Mouse (Mus musculus): ENCODE results near the gene Cisd2. TPM values are rescaled to one million over a fixed set of nuclear protein-coding genes. Genes with fewer than 3 reads are reported as not detected.

Cisd2 gene
- total RNA-seq (2021): 10 to 100 TPM; 37.5 to 38.5 TPM

DNA sequence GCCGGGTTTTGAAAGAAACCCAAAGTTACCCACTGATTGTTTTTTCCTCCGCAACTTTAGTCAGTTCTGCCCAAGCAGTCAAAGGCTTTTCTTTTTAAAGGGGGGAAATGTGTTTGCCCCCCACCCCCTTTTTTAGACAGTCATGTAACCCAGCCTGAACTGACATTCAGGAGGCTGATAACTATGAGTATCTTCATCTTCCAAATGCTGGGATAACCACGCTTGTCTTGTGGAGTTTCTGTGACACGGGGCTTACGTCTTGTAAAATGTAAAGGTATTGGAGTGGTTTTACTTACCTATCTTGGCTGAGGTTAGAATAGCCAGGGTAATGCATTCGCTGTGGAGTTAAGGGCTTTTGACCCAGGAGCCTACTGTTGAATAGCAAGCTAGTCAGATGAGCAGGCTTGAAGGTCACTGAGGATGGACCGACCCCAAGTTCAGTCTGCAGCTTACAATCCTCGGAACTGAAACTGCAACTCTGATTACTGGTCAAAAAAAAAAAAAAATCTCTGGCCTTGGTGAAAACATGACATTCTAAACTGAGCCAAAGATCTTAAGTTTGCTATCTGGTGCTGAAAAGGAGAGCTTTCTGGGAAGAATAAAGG, at the start of gene Cisd2:
TSS of gene Cisd2 (minus strand) at position 318 of the 605 bp plus-strand sequence.
- intact Hi-C loops (cut with DNase I): loop anchor here (2.0 kb wide), 1 partner anchor 15 kb away; the partner anchor contains the start of gene Ube2d3
- no peak for DNase-seq (ENCODE audit: low spot score in 2 of 2)

DNA sequence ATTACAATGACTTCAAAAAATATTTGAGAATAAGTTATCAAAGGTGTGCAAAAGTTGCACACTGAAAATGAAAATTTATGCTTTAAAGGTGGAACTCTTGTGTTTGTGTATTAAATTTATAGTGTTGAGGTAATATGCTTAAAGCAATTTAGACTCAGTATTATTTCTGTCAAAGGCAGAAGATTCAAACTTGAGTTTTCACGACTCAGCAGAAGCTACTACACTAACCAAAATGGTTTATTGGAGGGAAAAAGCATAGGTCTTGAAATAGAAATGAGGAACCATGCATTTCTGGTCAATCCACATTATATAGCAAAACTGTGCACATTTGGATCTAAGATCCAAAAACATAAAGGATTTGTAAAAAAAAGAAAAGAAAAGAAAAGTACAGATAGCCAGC, 47.1 kb upstream of the Cisd2 start:
- intact Hi-C loops (cut with DNase I): no loop called here
- no peak for DNase-seq (ENCODE audit: low spot score in 2 of 2)

DNA sequence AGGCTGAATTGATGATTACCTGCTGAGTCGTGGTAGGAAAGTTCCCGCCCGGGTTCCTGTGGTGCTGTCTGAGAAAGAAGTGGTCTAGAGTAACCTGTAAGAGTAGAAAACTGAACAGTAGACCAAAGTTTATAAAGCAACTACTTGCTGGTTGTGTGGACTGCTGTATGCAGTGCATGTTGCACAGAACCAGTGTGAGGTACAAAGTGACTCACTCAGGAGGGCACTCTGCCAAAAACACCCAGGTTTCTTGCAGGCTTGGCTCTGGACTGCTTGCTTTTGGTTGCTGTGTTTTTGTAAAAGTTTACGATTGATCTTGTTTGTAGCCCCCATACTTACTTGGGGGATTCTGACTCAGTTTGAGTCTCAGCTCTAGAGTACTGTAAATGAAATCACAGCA, 46.2 kb upstream of the Cisd2 start:
- intact Hi-C loops (cut with DNase I): no loop called here

DNA sequence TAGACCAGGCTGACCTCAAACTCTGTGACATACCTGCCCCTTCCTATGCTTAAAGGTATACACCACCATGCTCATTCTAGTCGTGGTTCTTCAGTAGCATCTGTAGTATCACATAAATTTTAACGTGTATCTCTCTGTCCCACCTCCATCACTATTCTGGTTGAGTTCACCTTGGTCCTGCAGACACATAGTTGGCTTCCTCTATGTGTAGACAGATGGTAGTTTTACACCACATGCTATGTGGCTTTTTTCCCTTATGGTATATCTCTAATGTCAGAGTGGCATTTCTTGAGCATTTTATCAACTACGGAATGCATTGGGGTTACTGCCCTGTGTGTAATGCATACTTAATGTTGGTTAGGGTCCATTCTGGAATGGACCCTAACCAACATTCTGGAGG, 45.4 kb upstream of the Cisd2 start:
- DNase-seq (ENCODE audit: low spot score in 2 of 2): no peak
- intact Hi-C loops (cut with DNase I): no loop called here

More for the DNA sequence above, 46.2 kb upstream of the Cisd2 start:
- peak; percentile 48 to 67 for DNase-seq (ENCODE audit: low spot score in 2 of 2)

DNA sequence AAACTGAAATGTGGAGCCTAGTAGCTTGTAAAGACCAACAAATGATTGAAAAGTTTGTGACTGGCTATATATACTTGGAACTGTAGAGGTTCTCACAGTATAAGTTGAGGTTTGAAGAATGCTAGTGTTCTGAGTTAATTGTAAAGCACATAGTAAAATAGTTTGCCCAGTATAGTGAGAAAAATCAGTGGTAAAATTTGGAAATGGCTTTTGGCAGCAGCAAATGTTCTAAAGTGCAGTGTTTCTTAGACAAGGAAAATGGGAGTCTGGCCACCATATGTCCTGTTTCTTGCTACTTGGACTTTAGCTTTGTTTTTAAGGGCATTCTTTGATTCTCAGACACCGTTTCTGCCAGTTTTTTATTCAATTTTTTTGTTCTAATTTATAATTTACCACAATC, 44.7 kb upstream of the Cisd2 start:
- intact Hi-C loops (cut with DNase I): no loop called here
- DNase-seq (ENCODE audit: low spot score in 2 of 2): no peak

DNA sequence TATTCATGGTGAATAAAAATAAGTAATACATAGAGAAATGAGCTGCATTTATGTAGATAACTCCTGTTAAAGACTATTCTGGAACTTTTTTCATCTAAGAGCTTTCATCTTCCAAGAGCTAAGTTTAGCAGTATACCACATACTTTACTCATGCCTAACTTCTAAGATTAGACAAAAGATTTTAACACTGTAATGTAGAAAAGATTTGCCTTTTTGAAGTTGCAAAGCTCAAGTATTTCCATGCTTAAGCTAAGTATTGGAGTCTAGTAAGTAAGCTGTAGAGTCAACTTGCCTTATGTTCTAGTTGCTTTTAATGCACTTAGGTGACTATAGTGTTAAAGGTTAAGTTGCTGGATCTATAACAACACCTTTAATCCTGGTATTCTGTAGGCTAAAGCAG, 35.3 kb upstream of the Cisd2 start:
- intact Hi-C loops (cut with DNase I): no loop called here
- no peak for DNase-seq (ENCODE audit: low spot score in 2 of 2)

DNA sequence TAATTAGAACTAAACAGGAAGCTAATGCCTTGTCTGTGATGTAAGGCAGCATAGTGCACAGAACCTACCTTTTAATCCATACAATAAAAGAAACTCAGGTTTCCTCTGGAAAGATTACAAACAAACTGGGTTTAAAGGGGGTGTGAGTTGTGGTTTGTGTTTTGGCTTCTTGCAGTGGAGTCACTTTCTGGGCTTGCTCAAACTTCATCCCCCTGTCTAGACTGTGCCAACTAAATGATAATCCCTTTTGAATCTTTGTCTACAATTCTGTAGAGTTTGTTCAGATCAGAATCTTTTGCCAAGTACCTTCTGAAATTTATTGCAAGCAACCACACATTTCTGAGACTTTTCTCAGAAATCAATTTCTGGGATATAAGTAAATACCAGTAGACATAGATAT, 21.2 kb upstream of the Cisd2 start:
- DNase-seq (ENCODE audit: low spot score in 2 of 2): no peak
- intact Hi-C loops (cut with DNase I): no loop called here

DNA sequence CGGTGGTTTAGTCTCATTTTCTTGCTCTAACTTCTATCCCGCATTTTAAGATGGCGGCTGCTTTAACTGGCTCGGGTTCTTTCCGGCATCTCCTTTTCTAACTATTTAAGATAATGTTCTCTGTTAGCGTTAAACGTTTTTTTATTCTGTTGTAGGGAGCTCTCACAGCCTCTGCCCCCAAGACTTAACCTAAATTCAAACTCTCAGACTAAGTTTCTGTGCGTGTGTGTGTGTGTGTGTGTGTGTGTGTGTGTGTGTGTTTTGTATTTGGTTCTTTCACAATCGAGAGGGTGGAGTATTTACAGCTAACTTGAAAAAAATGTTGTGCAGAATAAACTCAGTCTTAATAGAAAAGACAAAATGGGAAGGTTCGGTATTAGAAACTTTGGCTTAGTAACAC, 16.9 kb upstream of the Cisd2 start:
- DNase-seq (ENCODE audit: low spot score in 2 of 2): no peak

DNA sequence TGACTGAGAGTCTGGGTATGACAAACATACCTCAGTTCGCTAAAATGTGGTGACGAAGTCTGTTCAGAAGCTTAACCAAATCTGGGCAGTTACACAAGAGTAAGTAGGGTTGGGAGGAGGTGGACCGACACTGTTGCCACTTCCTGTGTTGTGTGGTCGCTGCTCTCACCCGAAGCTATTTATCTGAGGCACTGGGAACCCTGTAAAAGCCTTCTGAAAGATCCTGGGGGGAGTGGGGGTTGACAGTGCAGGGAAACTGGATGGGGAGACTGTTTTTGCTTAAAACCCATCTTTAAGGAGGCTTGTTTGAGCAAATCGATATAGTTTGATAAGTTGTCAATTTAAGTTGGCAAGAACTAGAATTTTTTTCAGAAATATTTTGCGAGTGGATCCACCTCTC, 16.5 kb upstream of the Cisd2 start:
- intact Hi-C loops (cut with DNase I): no loop called here
- peak in 1 of 2 experiments; percentile 22 for DNase-seq (ENCODE audit: low spot score in 2 of 2)

More for the DNA sequence above, 16.9 kb upstream of the Cisd2 start:
- intact Hi-C loops (cut with DNase I): no loop called here

DNA sequence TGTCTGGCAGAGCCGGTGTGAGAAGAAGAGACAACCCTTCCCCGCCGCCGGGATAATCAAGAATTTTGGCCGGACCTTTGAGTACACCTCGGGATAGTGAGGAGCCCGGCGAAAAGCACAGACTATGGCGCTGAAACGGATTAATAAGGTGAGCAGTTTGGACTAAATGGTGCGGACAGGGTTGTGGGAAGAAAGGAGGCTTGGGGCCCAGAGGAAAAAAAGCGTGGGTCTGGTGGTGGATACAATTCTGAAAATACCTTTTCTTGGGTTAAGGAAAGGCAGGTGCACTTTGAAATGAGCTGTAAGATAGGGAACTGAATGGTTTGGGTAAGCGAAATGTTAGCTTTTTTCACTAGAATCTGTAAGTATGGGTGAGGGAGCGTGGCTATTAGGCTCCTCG, 15.9 kb upstream of the Cisd2 start:
- intact Hi-C loops (cut with DNase I): loop anchor here (2.0 to 10.0 kb wide), 2 partner anchors 17 to 275 kb away; partner anchors contain the start of gene Cisd2
- DNase-seq (ENCODE audit: low spot score in 2 of 2): no peak

DNA sequence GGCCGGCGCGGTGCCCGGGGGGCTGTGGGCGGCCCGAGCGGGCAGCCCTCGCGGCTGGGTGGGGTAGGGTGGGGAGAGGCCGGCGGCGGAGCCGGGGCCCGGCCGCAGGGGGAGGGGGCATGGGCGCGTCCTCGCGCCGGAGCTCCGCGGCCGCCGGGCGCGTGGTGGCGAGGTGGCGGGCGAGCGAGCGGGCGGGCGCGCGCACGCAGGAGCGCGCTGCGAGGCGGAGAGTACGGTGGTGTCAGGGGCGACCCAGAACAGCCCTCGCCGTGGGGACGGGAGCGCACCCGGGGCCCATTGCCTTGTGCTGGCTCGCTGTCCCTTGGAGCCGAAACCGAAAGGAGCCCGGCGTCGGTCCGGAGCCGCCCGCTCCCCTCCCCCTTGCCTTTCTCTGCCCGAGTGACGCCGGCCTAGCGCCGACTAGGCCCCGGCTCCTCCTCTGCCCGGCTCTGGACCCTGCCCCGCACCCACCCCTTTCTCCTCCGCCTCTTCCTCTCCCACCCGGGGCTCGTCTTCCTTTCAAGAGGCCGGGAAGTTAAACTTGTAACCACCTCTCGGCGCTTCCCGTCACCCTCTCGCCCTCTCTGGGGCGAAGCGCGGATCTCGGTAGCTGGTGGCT, 15.3 kb upstream of the Cisd2 start:
- intact Hi-C loops (cut with DNase I): loop anchor here (2.0 to 10.0 kb wide), 2 partner anchors 16 to 276 kb away; partner anchors contain the start of gene Cisd2

DNA sequence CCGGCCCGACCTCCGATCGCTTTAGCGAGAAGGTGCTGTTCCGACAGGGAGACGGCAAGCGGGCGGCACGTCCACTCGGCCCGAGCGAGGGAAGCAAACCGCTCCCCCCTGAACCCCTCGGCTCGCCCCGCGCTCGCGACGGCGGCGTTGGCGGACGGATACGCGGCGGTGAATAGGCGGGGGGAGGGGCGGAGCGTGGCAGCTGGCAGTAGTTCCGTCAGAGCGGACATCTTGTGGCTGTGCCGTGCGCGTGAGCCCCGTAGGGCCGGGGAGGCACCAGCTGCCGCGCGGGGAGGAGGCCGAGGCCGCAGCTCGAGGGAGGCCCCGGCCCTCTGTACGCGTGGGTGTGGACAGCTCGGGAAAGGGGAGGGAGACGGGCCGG, 14.8 kb upstream of the Cisd2 start:
- intact Hi-C loops (cut with DNase I): loop anchor here (2.0 to 10.0 kb wide), 2 partner anchors 16 to 276 kb away; partner anchors contain the start of gene Cisd2

More for the DNA sequence above, 15.3 kb upstream of the Cisd2 start:
- DNase-seq (ENCODE audit: low spot score in 2 of 2): peak; percentile 80 to 81

DNA sequence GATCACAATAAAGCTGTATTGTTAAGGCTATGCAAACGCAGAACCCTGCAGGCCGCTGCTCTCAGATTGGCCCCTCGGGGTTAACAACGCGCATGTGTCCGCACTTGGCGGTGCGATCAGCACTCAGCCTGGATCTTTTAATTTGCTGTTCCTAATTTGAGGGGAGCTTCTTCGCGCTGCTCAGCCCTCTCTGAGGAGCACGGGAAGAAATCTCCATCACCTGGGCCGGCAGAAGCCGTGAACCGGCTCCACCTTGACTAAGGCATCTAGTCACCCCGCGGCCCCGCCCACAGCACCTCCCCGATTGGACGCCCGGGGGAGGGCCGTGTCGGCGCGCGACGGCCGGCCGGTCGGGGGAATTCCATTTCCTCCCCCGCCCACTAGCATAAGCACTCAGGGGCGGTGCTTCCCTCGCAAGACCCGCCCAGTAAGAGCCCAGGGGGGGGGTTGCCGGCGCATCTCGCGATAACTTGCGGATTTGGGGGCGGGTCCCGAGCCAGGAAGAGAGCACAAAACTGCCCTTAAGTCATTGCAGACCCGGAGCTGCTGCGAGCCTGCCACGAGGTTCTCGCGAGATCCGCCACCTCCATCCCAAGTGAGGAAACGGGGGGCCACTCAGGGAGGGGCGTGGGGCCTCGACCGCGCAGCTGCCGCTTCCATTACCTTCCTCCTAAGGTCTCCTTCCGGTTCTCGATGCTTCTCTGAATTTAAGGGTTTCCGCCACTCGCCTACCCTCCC, 14.2 kb upstream of the Cisd2 start, which contains the start of gene Ube2d3:
TSS of gene Ube2d3 (plus strand) at position 392 of the 738 bp plus-strand sequence.
- peak; percentile 99 for DNase-seq (ENCODE audit: low spot score in 2 of 2)
- intact Hi-C loops (cut with DNase I): loop anchor here (2.0 to 10.0 kb wide), 2 partner anchors 15 to 277 kb away; partner anchors contain the start of gene Cisd2

More for the DNA sequence above, 14.8 kb upstream of the Cisd2 start:
- peak; percentile 94 to 96 for DNase-seq (ENCODE audit: low spot score in 2 of 2)

DNA sequence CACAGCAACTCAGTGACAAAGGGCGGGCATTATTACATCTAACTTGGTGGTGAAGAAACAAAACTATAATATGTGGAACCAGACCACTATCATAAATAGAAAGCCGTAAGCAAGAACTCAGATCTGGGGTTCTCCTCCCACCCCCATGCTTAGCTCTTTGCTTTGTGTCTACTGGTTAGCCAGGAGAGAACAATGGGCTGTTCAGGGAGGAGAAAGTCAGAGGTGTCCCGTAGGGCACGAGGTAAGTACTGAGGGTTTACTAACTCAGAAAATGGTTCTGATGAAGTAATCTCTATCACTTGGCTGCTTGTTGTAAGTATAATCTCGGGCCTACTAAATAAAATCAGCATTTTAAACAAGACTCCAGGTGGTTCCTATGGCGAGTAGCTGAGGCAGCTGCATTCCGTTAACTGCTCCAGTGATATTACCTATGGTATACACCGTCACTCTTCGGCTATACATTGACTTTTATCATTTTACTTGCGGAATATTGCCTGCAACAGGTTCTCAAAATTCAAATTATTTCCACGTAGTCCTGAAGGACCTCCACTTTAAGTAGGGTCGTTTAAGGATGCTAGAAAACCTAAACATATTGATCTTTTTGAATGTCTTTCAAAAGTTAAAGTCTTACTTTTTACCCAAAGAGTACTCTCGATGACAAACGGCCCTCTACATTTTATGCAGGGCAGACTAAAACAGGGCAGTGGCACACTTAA, 13.3 kb upstream of the Cisd2 start:
- no peak for DNase-seq (ENCODE audit: low spot score in 2 of 2)
- intact Hi-C loops (cut with DNase I): loop anchor here (10.0 kb wide), 1 partner anchor 278 kb away; no protein-coding TSS in a partner anchor

DNA sequence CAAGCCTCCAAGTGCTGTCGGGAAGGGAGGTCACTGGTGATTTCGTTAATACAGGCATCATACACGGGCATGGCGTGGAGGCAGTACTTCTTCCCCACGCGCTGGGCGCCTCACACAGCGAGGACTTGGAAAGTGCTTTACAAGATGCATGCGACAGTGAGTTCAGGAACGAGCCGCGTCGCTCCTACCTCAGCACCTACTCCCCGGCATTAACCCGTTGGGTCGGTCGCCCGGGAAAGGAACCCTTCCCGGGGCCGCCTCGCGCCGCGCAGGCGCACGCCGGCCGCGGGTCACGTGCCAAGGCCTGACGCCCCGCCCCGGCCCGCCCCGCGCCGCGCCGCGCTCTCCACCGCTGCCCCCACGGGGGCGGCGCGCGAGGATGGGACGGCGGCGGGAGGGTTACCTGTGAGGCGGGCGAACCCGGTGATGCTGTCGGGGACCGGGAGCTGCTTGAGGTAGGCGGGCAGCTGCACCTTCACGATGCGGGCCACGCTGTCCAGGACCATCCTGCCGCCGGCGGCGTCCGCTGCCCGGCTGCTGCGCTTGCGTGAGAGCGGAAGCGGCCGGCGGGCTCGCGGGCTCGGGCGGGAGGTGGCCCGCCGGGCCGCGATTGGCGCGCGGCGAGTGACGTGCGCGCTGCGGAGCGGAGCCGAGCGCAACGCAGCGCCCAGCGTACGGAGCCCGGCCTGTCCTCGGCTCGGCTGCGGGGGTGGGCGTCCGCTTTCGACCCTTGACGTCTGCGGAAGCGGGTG, 693 bp downstream of the Cisd2 start:
- peak; percentile 89 to 92 for DNase-seq (ENCODE audit: low spot score in 2 of 2)
- intact Hi-C loops (cut with DNase I): loop anchor here (2.0 kb wide), 1 partner anchor 16 kb away; the partner anchor contains the start of gene Ube2d3

DNA sequence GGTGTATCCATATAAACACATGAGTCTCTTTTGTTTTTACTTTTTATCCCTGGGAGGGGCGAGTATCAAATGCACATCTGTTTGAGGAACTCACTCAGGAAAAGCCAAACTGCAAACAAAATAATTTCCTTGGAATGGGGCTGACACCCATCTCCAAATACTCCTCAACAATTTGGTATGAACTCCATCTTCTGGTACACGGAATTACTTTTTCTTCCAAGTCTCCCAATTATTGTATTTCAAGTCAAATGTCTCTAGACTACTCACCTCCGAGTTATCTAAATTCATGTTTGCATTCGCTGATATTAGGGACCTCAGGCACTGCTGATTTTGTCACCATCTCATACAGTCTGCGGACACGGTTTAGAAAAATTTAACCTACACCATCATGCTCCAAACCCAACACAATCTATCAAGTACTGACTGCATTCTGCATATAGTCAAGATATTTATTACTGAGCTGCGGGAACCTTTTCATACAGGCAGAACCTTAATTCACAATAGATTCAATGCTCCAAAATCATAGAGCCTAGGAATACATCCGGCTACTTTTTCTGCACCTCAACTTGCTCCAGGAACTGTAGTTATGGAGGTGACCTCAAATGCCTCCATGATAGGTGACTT, 1.4 kb downstream of the Cisd2 start:
- intact Hi-C loops (cut with DNase I): loop anchor here (2.0 kb wide), 1 partner anchor 16 kb away; the partner anchor contains the start of gene Ube2d3
- DNase-seq (ENCODE audit: low spot score in 2 of 2): no peak

DNA sequence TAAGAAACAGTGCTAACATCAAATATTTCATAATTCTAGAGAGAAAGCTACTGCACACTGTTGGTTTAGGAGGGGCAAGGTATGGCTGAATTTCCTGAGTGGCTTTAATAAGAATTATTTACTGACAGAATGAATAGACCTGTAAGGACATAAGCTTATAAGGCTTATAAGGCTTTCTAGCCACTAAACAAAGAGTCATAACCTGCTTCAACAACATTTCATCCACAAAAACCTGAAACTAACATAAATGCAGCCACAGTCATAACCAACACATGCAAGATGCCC, 2.5 kb downstream of the Cisd2 start:
- DNase-seq (ENCODE audit: low spot score in 2 of 2): no peak
- intact Hi-C loops (cut with DNase I): no loop called here

DNA sequence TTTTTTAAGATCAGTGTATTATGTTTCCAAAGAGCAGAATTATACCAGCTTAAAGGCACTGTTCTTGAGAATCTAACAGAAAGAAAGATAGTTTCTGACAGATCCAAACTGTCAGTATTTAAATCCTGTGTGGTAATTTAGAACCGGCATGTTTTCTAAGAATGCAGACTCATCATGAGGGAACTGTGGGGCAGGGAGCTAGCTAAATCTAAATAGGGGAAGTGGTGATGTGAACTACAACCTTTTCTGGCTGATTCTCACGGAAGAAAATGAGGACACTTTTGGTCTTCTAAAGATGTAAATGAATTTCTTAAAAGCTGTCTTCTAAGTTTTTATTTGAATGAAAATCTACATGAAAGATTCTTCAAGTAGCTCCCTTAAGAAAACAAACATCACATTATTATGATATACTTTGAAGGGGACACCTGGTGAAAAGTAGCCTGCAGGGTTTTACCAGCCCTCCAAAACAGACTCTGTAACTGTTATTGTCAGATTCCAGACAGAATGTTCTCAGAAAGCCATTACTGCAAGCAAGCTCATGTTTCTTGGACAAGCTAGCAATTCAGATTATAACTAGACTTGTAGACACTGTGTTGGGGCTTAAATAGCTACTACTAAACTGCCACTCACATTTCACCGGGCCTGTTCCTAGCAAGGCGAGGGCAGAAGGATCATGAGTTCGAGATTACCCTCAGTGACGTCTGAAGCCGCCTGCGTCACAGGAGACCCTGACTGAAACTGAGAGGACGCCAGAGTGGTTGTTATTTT, 3.0 kb downstream of the Cisd2 start:
- DNase-seq (ENCODE audit: low spot score in 2 of 2): no peak
- intact Hi-C loops (cut with DNase I): no loop called here
